ENCODE assay signal across 10 mouse cellular contexts in genomic region chr14:17904554-17904953, GRCm38 (mm10).
DNase-seq lines count a peak whose midpoint lies in the region; ATAC-seq and TF ChIP-seq lines count a peak whose summit lies in the region.
"Had no signal": no experiment of that assay in that cellular context is flagged by ENCODE, and none has a peak within 500 bp of the region (broad histone marks: within the 10 kb centered on the region; RNA-seq: fewer than 3 reads in every experiment).

No protein-coding gene starts in this region.

- in situ Hi-C loops in Patski (cut with MboI; ENCODE audit: low pct_unique_long_range_greater_than_20kb) = no loop called here

- no peak for DNase-seq in cerebellum, adult 2 months
- peak; percentile 30 for DNase-seq in kidney, adult 9 months
- no peak for DNase-seq in Patski (ENCODE audit: low read depth, low spot score)
- peak; percentile 22 for DNase-seq in lung, embryonic 14.5 days
- DNase-seq in left cerebral cortex, adult 11 months (ENCODE audit: low spot score) = no peak

- H3K36me3 ChIP-seq in kidney, embryonic 16.5 days (ENCODE audit: insufficient read depth, low read length) = no peaks in the 10 kb centered on the region
- H3K36me3 ChIP-seq in lung, embryonic 14.5 days (ENCODE audit: insufficient read depth) = no peaks in the 10 kb centered on the region
- H3K36me3 ChIP-seq: heart, embryonic 13.5 days; neural tube, embryonic 13.5 days had no signal

- peak; percentile 29; the same call in 1 of the 2 replicates for TF ChIP-seq CTCF in cerebellum, adult 2 months (IDR thresholded peaks at IDR 0.05; ENCODE audit: borderline replicate concordance, insufficient read depth, low read depth, low read length)
- peak; percentile 42 for TF ChIP-seq CTCF in Patski (IDR thresholded peaks at IDR 0.05)
- peak; percentile 45; the same call in 1 of the 2 replicates for TF ChIP-seq CTCF in lung, embryonic 14.5 days (IDR thresholded peaks at IDR 0.05; ENCODE audit: low read depth)

- no peaks in the 10 kb centered on the region for H3K27me3 ChIP-seq in cerebellum, adult 2 months (ENCODE audit: control insufficient read depth, insufficient read depth, low read length)
- no peaks in the 10 kb centered on the region for H3K27me3 ChIP-seq in kidney, embryonic 16.5 days (ENCODE audit: insufficient read depth, low read length)
- no peaks in the 10 kb centered on the region for H3K27me3 ChIP-seq in Patski
- H3K27me3 ChIP-seq in lung, embryonic 14.5 days (ENCODE audit: insufficient read depth, low read length) = no peaks in the 10 kb centered on the region
- H3K27me3 ChIP-seq: heart, embryonic 13.5 days; neural tube, embryonic 13.5 days had no signal

- H3K4me2 ChIP-seq in kidney, embryonic 16.5 days (replicated peaks; ENCODE audit: low read depth, low read length) = no peak overlapping the region
- no peak overlapping the region for H3K4me2 ChIP-seq in lung, embryonic 14.5 days
- H3K4me2 ChIP-seq: heart, embryonic 13.5 days; neural tube, embryonic 13.5 days had no signal

- POLR2A ChIA-PET in Patski (lab: Charles Lee) = interaction anchor here (1.0 kb wide), 1 partner anchor 12 kb away, joined by 4 read pairs; no protein-coding TSS in a partner anchor

- CTCF ChIA-PET in Patski (lab: Charles Lee) = interaction anchor here (0.8 kb wide), 1 partner anchor 246 kb away, joined by 3 read pairs; no protein-coding TSS in a partner anchor

- no peak overlapping the region for H3K4me3 ChIP-seq in cerebellum, adult 2 months (replicated peaks; ENCODE audit: insufficient read depth, low read depth, low read length)
- H3K4me3 ChIP-seq in kidney, embryonic 16.5 days (ENCODE audit: low read length) = no peak overlapping the region
- no peak overlapping the region for H3K4me3 ChIP-seq in lung, embryonic 14.5 days (ENCODE audit: low read depth, low read length)
- H3K4me3 ChIP-seq: heart, embryonic 13.5 days; neural tube, embryonic 13.5 days had no signal

- no peaks in the 10 kb centered on the region for H3K4me1 ChIP-seq in cerebellum, adult 2 months (ENCODE audit: control insufficient read depth, insufficient read depth, low read length)
- no peaks in the 10 kb centered on the region for H3K4me1 ChIP-seq in kidney, embryonic 16.5 days (ENCODE audit: insufficient read depth, low read length)
- no peaks in the 10 kb centered on the region for H3K4me1 ChIP-seq in lung, embryonic 14.5 days (ENCODE audit: insufficient read depth)
- H3K4me1 ChIP-seq: heart, embryonic 13.5 days; neural tube, embryonic 13.5 days had no signal

- no peak for ATAC-seq in cerebellum, adult (ENCODE audit: insufficient number of reproducible peaks, low FRiP score, low TSS enrichment)
- ATAC-seq in kidney, embryonic 16.5 days (ENCODE audit: low FRiP score, low TSS enrichment) = no peak
- no peak for ATAC-seq in Patski
- ATAC-seq in lung, embryonic 14.5 days (ENCODE audit: insufficient read depth) = no peak
- ATAC-seq in activated CD4-positive, CD25-positive, alpha-beta regulatory T cell, adult 4 months = no peak

- TF ChIP-seq POLR2A in cerebellum, adult 2 months (IDR thresholded peaks at IDR 0.05; ENCODE audit: borderline replicate concordance, insufficient read depth, low read length) = no peak

- H3K27ac ChIP-seq in cerebellum, adult 2 months (ENCODE audit: insufficient read depth, low read length) = no peak overlapping the region
- H3K27ac ChIP-seq in kidney, embryonic 16.5 days (ENCODE audit: low read length) = no peak overlapping the region
- no peak overlapping the region for H3K27ac ChIP-seq in lung, embryonic 14.5 days (ENCODE audit: low read depth)
- H3K27ac ChIP-seq: heart, embryonic 13.5 days; neural tube, embryonic 13.5 days had no signal

- WGBS in cerebellum, adult 2 months = 94% methylated on average over 1 of the region's 1 CpGs
- WGBS in kidney, embryonic 16.5 days = 79% methylated on average over 1 of the region's 1 CpGs
- 46% methylated on average over 1 of the region's 1 CpGs for WGBS in lung, embryonic 14.5 days

- H3K9me3 ChIP-seq in kidney, embryonic 16.5 days (ENCODE audit: low read length) = no peaks in the 10 kb centered on the region
- no peaks in the 10 kb centered on the region for H3K9me3 ChIP-seq in lung, embryonic 14.5 days (ENCODE audit: low read depth, low read length)
- H3K9me3 ChIP-seq: heart, embryonic 13.5 days; neural tube, embryonic 13.5 days had no signal

- no peak overlapping the region for H3K9ac ChIP-seq in kidney, embryonic 16.5 days (replicated peaks; ENCODE audit: low read length)
- H3K9ac ChIP-seq in lung, embryonic 14.5 days = no peak overlapping the region
- H3K9ac ChIP-seq: heart, embryonic 13.5 days; neural tube, embryonic 13.5 days had no signal

Comparison
In these comparisons a context has a peak if more than half of its experiments do, and no peak if none do; other contexts are left out.
1. DNase-seq: peak in kidney, adult 9 months (single experiment) and lung, embryonic 14.5 days (single experiment); none in cerebellum, adult 2 months (0 of 2), Patski (single experiment) and left cerebral cortex, adult 11 months (single experiment).
2. Peak in every context shown above with its lines, with median percentiles within 50 percentile points of each other: CTCF ChIP-seq.